Mouse (Mus musculus): ENCODE measurements around the gene Srpr.

- no peak for TF ChIP-seq GATA1 (IDR thresholded peaks at IDR 0.05; ENCODE audit: borderline replicate concordance, low read length)
- no peak for TF ChIP-seq FLI1 (IDR thresholded peaks at IDR 0.05; ENCODE audit: low read length)
These were observed 67.4 kb downstream of the Srpr start, which contains the start of the genes Fam118b and Rpusd4 for GRCm38 (mm10) chr9:35267146-35267975.

Measured in megakaryocyte, embryonic 14.5 days (primary cell).